Mouse (Mus musculus): Measurements from ENCODE around the gene Timm17a. TPM values are rescaled to one million over a fixed set of nuclear protein-coding genes. Genes with fewer than 3 reads are reported as not detected.

Timm17a gene
- total RNA-seq (2015) (81.8 and 87.0 TPM in 2 replicates), total RNA-seq (2017) (36.7 and 48.2 TPM in 2 replicates)

- ATAC-seq (replicated peaks; ENCODE audit: poor library complexity): peak; percentile 99
Observed at GRCm38 (mm10) chr1:135313284-135314031, at the start of gene Timm17a. Gene Timm17a (minus strand): TSS chr1:135313778.

GRCm38 (mm10) chr1:135362115-135362514 lies 48.5 kb upstream of the Timm17a start:
- no peak for ATAC-seq (replicated peaks; ENCODE audit: poor library complexity)

DNA sequence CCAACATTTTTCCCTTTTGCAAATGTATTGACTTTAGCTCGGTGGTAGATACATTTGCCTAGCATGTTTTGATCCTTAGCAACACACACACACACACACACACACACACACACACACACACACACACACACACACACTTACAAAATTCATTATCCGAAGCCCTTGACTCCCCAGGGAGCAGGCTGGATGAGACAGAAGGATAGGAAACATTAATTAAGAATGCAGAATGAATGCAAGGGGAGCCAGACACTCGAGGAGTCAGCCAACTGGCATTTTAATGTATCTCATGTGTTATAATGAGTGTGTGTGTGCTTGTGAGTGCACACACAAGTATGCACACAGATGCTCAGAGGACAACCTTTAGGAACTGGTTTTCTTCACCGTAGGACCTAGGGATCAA lies 47.9 kb upstream of the Timm17a start:
- no peak for ATAC-seq (replicated peaks; ENCODE audit: poor library complexity)

GRCm38 (mm10) chr1:135359071-135359470 lies 45.5 kb upstream of the Timm17a start:
- ATAC-seq (replicated peaks; ENCODE audit: poor library complexity): no peak

- no peak for ATAC-seq (replicated peaks; ENCODE audit: poor library complexity)
Observed at GRCm38 (mm10) chr1:135351953-135352352, 38.4 kb upstream of the Timm17a start.

GRCm38 (mm10) chr1:135347498-135348169 lies 34.1 kb upstream of the Timm17a start:
- ATAC-seq (replicated peaks; ENCODE audit: poor library complexity): no peak

GRCm38 (mm10) chr1:135346891-135347290 lies 33.3 kb upstream of the Timm17a start:
- no peak for ATAC-seq (replicated peaks; ENCODE audit: poor library complexity)

GRCm38 (mm10) chr1:135344026-135344425 lies 30.4 kb upstream of the Timm17a start:
- ATAC-seq (replicated peaks; ENCODE audit: poor library complexity): no peak

DNA sequence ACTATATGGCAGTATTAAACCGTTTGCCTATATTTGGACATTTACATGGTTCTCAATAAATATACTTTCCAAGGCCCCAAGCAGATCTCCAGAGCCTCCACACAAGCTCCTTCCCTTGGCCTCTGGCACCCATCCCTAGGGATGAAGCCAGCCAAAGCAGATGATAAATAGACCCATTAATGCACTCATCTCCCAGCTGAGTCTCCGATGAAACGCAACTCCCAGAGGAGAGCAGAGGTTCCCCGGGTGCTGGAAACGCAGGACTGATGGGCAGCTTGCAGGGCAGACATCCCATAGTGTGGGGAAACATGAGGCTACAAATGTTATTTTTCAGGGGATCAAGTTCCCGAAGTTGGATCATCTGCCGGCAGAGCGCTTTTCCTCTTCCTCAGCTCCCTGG lies 28.4 kb upstream of the Timm17a start:
- ATAC-seq (replicated peaks; ENCODE audit: poor library complexity): no peak

- no peak for ATAC-seq (replicated peaks; ENCODE audit: poor library complexity)
Observed at GRCm38 (mm10) chr1:135330578-135330977, 17.0 kb upstream of the Timm17a start.

DNA sequence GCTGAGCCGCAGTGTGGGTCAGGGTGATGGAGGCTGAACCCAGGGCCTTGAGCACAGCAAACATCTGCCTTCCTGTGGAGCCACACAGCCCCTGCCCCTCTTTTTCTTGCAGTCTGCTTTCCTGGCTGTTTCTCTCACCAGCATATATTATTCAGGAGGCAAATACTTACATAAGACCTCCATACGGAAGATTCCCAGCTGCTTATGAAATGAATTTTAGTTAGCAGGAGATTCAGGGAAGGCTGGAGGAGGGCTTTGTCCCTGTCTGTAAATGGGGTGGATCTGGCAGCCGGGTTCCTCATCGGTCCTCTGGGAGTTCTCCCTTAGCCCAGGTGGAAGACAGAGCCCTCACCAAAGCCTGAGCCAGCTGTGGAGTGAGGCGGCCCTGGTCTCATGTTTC lies 14.8 kb upstream of the Timm17a start:
- no peak for ATAC-seq (replicated peaks; ENCODE audit: poor library complexity)

- ATAC-seq (replicated peaks; ENCODE audit: poor library complexity): no peak
Observed at GRCm38 (mm10) chr1:135325934-135326333, 12.4 kb upstream of the Timm17a start.

GRCm38 (mm10) chr1:135324571-135324970 lies 11.0 kb upstream of the Timm17a start, which contains the start of gene Lmod1:
Gene Lmod1 (plus strand): TSS chr1:135324807.
- no peak for ATAC-seq (replicated peaks; ENCODE audit: poor library complexity)

GRCm38 (mm10) chr1:135323367-135323901 lies 9.9 kb upstream of the Timm17a start:
- ATAC-seq (replicated peaks; ENCODE audit: poor library complexity): no peak

DNA sequence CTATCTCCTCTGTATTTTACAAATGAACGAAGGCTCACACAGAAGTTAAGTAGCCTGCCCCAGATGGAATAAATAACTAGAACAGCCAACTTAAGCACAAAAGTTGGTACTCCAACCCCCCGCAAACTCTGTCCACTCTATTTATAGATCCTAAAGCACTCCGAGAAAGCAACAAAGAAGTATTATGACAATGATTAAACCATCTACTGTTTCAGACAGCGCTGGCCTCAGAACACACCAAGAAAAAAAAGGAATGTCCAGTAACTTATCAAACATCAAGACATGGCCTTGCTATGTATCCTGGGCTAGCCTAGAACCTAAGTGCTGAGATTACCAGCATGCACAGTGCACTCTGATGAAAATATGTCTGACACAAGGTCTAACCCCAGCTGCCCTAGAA lies 1.4 kb downstream of the Timm17a start:
- ATAC-seq (replicated peaks; ENCODE audit: poor library complexity): no peak

DNA sequence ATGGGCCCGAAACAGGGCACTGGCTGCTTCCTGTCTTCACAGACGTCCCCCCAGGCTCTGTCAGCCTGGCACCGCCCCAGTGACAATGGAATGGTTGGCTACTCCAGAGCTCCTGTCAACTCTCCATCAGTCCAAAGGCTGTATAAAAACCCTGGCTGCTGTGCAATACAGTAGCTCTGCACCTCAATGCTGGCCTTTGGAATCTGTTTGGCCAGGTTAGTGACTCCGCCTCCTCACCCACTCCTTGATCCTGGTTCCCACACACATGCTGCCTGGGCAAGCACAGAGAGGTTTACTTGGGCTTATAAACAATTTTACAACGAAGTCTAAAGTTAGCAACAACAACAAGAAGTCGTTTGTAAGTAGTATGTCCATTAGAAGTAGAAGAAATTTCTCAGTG lies 2.2 kb downstream of the Timm17a start:
- no peak for ATAC-seq (replicated peaks; ENCODE audit: poor library complexity)

DNA sequence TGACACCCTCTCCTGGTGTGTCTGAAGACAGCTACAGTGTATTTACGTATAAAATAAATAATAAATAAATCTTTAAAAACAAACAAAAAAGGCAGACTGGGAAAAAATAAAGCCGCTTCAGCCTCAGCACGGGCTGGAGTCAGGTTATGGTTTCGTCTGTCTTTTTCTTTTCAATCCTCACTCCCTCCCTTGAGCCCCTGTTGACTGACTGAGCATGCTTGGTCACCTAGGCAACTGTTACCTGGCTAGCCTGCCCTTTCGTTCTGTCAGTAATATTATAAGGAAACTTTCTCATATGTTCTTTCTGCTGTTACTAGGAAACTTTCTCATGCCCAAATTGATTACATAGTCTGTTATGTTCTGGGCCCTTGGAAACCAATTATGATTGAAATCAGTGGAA lies 22.7 kb downstream of the Timm17a start:
- ATAC-seq (replicated peaks; ENCODE audit: poor library complexity): no peak

GRCm38 (mm10) chr1:135286311-135286710 lies 27.3 kb downstream of the Timm17a start:
- ATAC-seq (replicated peaks; ENCODE audit: poor library complexity): no peak

- ATAC-seq (replicated peaks; ENCODE audit: poor library complexity): peak; percentile 68
Observed at GRCm38 (mm10) chr1:135283826-135284291, 29.7 kb downstream of the Timm17a start, which contains the start of gene Rnpep. Gene Rnpep (minus strand): TSS chr1:135284084.

GRCm38 (mm10) chr1:135283287-135283825 lies 30.2 kb downstream of the Timm17a start:
- peak; percentile 23; the same call in 1 of the 2 replicates for ATAC-seq (replicated peaks; ENCODE audit: poor library complexity)

GRCm38 (mm10) chr1:135282536-135283286 lies 30.9 kb downstream of the Timm17a start:
- peak; percentile 75 for ATAC-seq (replicated peaks; ENCODE audit: poor library complexity)

Data from megakaryocyte progenitor cell, adult 5-6 weeks (primary cell).